Comparison of ENCODE assay signal across 12 mouse cellular contexts in genomic region chr11:35578796-35579195, GRCm38 (mm10).
"Had no signal": no experiment of that assay in that cellular context is flagged by ENCODE, and none has a peak within 500 bp of the region (broad histone marks: within the 10 kb centered on the region; RNA-seq: fewer than 3 reads in every experiment).

No protein-coding gene starts in this region.

- DNase-seq: cerebellum, adult 9-11 months; cerebellum, postnatal 36 days; embryo, embryonic 11 days; forebrain, postnatal 0 days; gastrocnemius, adult 2 months; gastrocnemius, postnatal 10 days; gastrocnemius, postnatal 14 days; gastrocnemius, postnatal 25 days; gastrocnemius, postnatal 36 days; heart, adult 11 months; heart, adult 18-20 months; heart, adult 2 months had no signal
